Mouse (Mus musculus) MEL (cell line): ENCODE results near the gene Cox4i2. TPM values are rescaled to one million over a fixed set of nuclear protein-coding genes. Genes with fewer than 3 reads are reported as not detected.

Experiments used
- DNase-seq: peaks from one replicate; pipeline ENCODE4 v3.0.0; 2011; ENCODE audit warnings: low read depth, low spot score
- H3K27ac ChIP-seq: 2 replicates; pipeline ENCODE4 v1.5.1; 2012; ENCODE audit warnings: low read depth, mild to moderate bottlenecking, control low read depth, low read length, moderate library complexity; ENCODE audit not compliant: control insufficient read depth
- H3K27me3 ChIP-seq, 2 experiments: fragments of 150-350 bp in 1 of 2; sonication (generic) in 1 of 2; 2 replicates each; pipeline ENCODE4 v1.6.1; 2012; ENCODE audit warnings: low read length in 2 of 2, mild to moderate bottlenecking in 2 of 2, improper control_type of control experiment in 1 of 2, moderate library complexity in 1 of 2; ENCODE audit not compliant: insufficient read depth in 2 of 2, control insufficient read depth in 1 of 2
- H3K36me3 ChIP-seq, 2 experiments: 2 replicates each; pipeline ENCODE4 v1.6.1; 2012 to 2014; ENCODE audit warnings: low read length in 2 of 2, improper control_type of control experiment in 1 of 2, inconsistent platforms in 1 of 2, mild to moderate bottlenecking in 1 of 2; ENCODE audit not compliant: insufficient read depth in 2 of 2, control insufficient read depth in 1 of 2
- H3K4me1 ChIP-seq, 2 experiments: fragments of 150-350 bp in 1 of 2; sonication (generic) in 1 of 2; 2 replicates each; pipeline ENCODE4 v1.6.1; 2012; ENCODE audit warnings: low read length in 2 of 2, improper control_type of control experiment in 1 of 2, mild to moderate bottlenecking in 1 of 2; ENCODE audit not compliant: insufficient read depth in 2 of 2, control insufficient read depth in 1 of 2
- H3K4me3 ChIP-seq, 2 experiments: fragments of 150-350 bp in 1 of 2; sonication (generic) in 1 of 2; 2 replicates each; pipeline ENCODE4 v1.5.1; 2012; ENCODE audit warnings: low read depth in 2 of 2, low read length in 2 of 2, mild to moderate bottlenecking in 2 of 2, moderate library complexity in 2 of 2, control low read depth in 1 of 2, improper control_type of control experiment in 1 of 2; ENCODE audit not compliant: control insufficient read depth in 1 of 2, insufficient read depth in 1 of 2
- H3K79me2 ChIP-seq: 2 replicates; pipeline ENCODE4 v1.6.1; 2012; ENCODE audit warnings: mild to moderate bottlenecking, low read length, moderate library complexity; ENCODE audit not compliant: control insufficient read depth, poor library complexity, insufficient read depth
- H3K9ac ChIP-seq: 2 replicates; pipeline ENCODE4 v1.6.1; 2012; ENCODE audit warnings: low read depth, mild to moderate bottlenecking, control low read depth, low read length, moderate library complexity; ENCODE audit not compliant: control insufficient read depth, poor library complexity, severe bottlenecking
- H3K9me3 ChIP-seq: fragments of 150-350 bp; sonication (generic); replicated peaks from 2 replicates; pipeline ENCODE4 v1.6.1; 2012; ENCODE audit warnings: mild to moderate bottlenecking, low read length, improper control_type of control experiment, moderate library complexity; ENCODE audit not compliant: insufficient read depth
- CHD1 ChIP-seq: IDR thresholded peaks from 2 replicates; pipeline ENCODE4 v1.6.1; 2012; ENCODE audit warnings: low read depth, mild to moderate bottlenecking, inconsistent platforms, low read length, improper control_type of control experiment
- CHD2 ChIP-seq: IDR thresholded peaks from 2 replicates; pipeline ENCODE4 v1.6.1; 2011; ENCODE audit warnings: low read length, improper control_type of control experiment
- E2F4 ChIP-seq: IDR thresholded peaks from 2 replicates; pipeline ENCODE4 v1.6.1; 2011; ENCODE audit warnings: low read depth, low read length, improper control_type of control experiment, borderline replicate concordance
- EP300 ChIP-seq, 2 experiments: IDR thresholded peaks; 2 replicates each; pipeline ENCODE4 v1.6.1; 2011; ENCODE audit warnings: improper control_type of control experiment in 2 of 2, low read length in 2 of 2, low read depth in 1 of 2, mild to moderate bottlenecking in 1 of 2
- GATA1 ChIP-seq: IDR thresholded peaks from 2 replicates; pipeline ENCODE4 v1.6.1; 2011; ENCODE audit warnings: low read depth, low read length, improper control_type of control experiment
- HCFC1 ChIP-seq: IDR thresholded peaks from 2 replicates; pipeline ENCODE4 v1.6.1; 2012; ENCODE audit warnings: low read depth, mild to moderate bottlenecking, inconsistent platforms, low read length, improper control_type of control experiment, moderate library complexity
- KAT2A ChIP-seq: conservative IDR thresholded peaks from 2 replicates; pipeline ENCODE4 v1.6.1; 2012; ENCODE audit warnings: low read depth, low read length, improper control_type of control experiment, inconsistent platforms
- MAFK ChIP-seq: IDR thresholded peaks from 2 replicates; pipeline ENCODE4 v1.6.1; 2011; ENCODE audit warnings: low read depth, mild to moderate bottlenecking, low read length, improper control_type of control experiment, borderline replicate concordance
- MAX ChIP-seq: IDR thresholded peaks from 2 replicates; pipeline ENCODE4 v1.6.1; 2011; ENCODE audit warnings: low read length, improper control_type of control experiment
- MAZ ChIP-seq: IDR thresholded peaks from 2 replicates; pipeline ENCODE4 v1.6.1; 2012; ENCODE audit warnings: low read depth, mild to moderate bottlenecking, inconsistent platforms, low read length, improper control_type of control experiment
- MEF2A ChIP-seq: IDR thresholded peaks from 2 replicates; pipeline ENCODE4 v1.6.1; 2014; ENCODE audit warnings: low read depth, mild to moderate bottlenecking, inconsistent platforms, low read length, improper control_type of control experiment; ENCODE audit not compliant: poor library complexity, insufficient replicate concordance, severe bottlenecking; ENCODE audit errors: extremely low read depth
- MXI1 ChIP-seq: IDR thresholded peaks from 2 replicates; pipeline ENCODE4 v1.6.1; 2011; ENCODE audit warnings: mild to moderate bottlenecking, low read depth, low read length, improper control_type of control experiment
- MYB ChIP-seq: IDR thresholded peaks from 2 replicates; pipeline ENCODE4 v1.6.1; 2011; ENCODE audit warnings: mild to moderate bottlenecking, low read depth, low read length, improper control_type of control experiment
- MYC ChIP-seq: IDR thresholded peaks from 2 replicates; pipeline ENCODE4 v1.6.1; 2011; ENCODE audit warnings: low read depth, mild to moderate bottlenecking, low read length, improper control_type of control experiment, moderate library complexity
- NELFE ChIP-seq: IDR thresholded peaks from 2 replicates; pipeline ENCODE4 v1.6.1; 2011; ENCODE audit warnings: low read depth, low read length, improper control_type of control experiment
- POLR2A ChIP-seq, 2 experiments: IDR thresholded peaks; 2 replicates each; pipeline ENCODE4 v1.6.1; 2011 to 2012; ENCODE audit warnings: low read length in 2 of 2, mild to moderate bottlenecking in 2 of 2, control low read depth in 1 of 2, improper control_type of control experiment in 1 of 2, low read depth in 1 of 2, moderate library complexity in 1 of 2; ENCODE audit not compliant: control insufficient read depth in 1 of 2, insufficient read depth in 1 of 2, poor library complexity in 1 of 2
- POLR2AphosphoS2 ChIP-seq: IDR thresholded peaks from 2 replicates; pipeline ENCODE4 v1.6.1; 2011; ENCODE audit warnings: low read length, improper control_type of control experiment
- POLR2AphosphoS5 ChIP-seq: IDR thresholded peaks from 2 replicates; pipeline ENCODE4 v1.6.1; 2012; ENCODE audit warnings: low read depth, borderline replicate concordance, mild to moderate bottlenecking, inconsistent platforms, low read length, moderate library complexity, mixed read lengths
- RAD21 ChIP-seq: IDR thresholded peaks from 2 replicates; pipeline ENCODE4 v1.6.1; 2011; ENCODE audit warnings: mild to moderate bottlenecking, low read depth, low read length, improper control_type of control experiment
- RCOR1 ChIP-seq: IDR thresholded peaks from 2 replicates; pipeline ENCODE4 v1.6.1; 2012; ENCODE audit warnings: low read depth, mild to moderate bottlenecking, inconsistent platforms, low read length, improper control_type of control experiment
- SMC3 ChIP-seq: IDR thresholded peaks from 2 replicates; pipeline ENCODE4 v1.6.1; 2011; ENCODE audit warnings: low read depth, low read length, improper control_type of control experiment
- TAL1 ChIP-seq: IDR thresholded peaks from 2 replicates; pipeline ENCODE4 v1.6.1; 2012; ENCODE audit warnings: mild to moderate bottlenecking, inconsistent platforms, low read length, moderate library complexity, mixed read lengths
- TBP ChIP-seq: IDR thresholded peaks from 2 replicates; pipeline ENCODE4 v1.8.0; 2011; ENCODE audit warnings: low read depth, low read length, improper control_type of control experiment
- TCF12 ChIP-seq: IDR thresholded peaks from 2 replicates; pipeline ENCODE4 v1.6.1; 2014; ENCODE audit warnings: low read depth, mild to moderate bottlenecking, inconsistent platforms, low read length, improper control_type of control experiment, moderate library complexity
- UBTF ChIP-seq: IDR thresholded peaks from 2 replicates; pipeline ENCODE4 v1.6.1; 2012; ENCODE audit warnings: low read depth, mild to moderate bottlenecking, inconsistent platforms, low read length, improper control_type of control experiment, moderate library complexity, borderline replicate concordance; ENCODE audit not compliant: insufficient read depth
- USF1 ChIP-seq: IDR thresholded peaks from 2 replicates; pipeline ENCODE4 v1.6.1; 2014; ENCODE audit warnings: low read depth, mild to moderate bottlenecking, inconsistent platforms, low read length, improper control_type of control experiment, moderate library complexity
- ZKSCAN1 ChIP-seq: IDR thresholded peaks from 2 replicates; pipeline ENCODE4 v1.6.1; 2012; ENCODE audit warnings: low read depth, mild to moderate bottlenecking, inconsistent platforms, low read length, improper control_type of control experiment, moderate library complexity
- ZMIZ1 ChIP-seq: IDR thresholded peaks from 2 replicates; pipeline ENCODE4 v1.6.1; 2012; ENCODE audit warnings: low read depth, mild to moderate bottlenecking, inconsistent platforms, low read length, improper control_type of control experiment, moderate library complexity
- ZNF384 ChIP-seq: IDR thresholded peaks from 2 replicates; pipeline ENCODE4 v1.6.1; 2012; ENCODE audit warnings: low read depth, mild to moderate bottlenecking, inconsistent platforms, low read length, improper control_type of control experiment
- polyA plus RNA-seq, 2 experiments: library from polyadenylated mRNA; stranded (reverse) in 1 of 2; unstranded in 1 of 2; fragments of >175 nt in 1 of 2; fragments of >200 nt in 1 of 2; gene quantifications; 2 replicates each; pipeline versions ENCODE4 v1.2.1 to v1.2.4; 2012; ENCODE audit warnings: low replicate concordance in 2 of 2, low read depth in 1 of 2; ENCODE audit not compliant: insufficient read length in 2 of 2, insufficient read depth in 1 of 2, missing spikeins in 1 of 2
- total RNA-seq: library from RNA; depleted of rRNA; stranded (reverse); fragments of 300-350 nt; gene quantifications from 2 replicates; pipeline ENCODE4 v1.2.3, GENCODE M21; 2012

Cox4i2 gene
- total and polyA plus RNA-seq, 3 experiments = 0.17 TPM; not detected in 2

GRCm38 (mm10) chr2:152739031-152739841 lies 14.7 kb upstream of the Cox4i2 start (continued):
- TF ChIP-seq HCFC1 = peak; percentile 33; the same call in 1 of the 2 replicates
- peak; percentile 92 for TF ChIP-seq ZKSCAN1
- TF ChIP-seq GATA1 = no peak
- TF ChIP-seq MYB = no peak
- peak; percentile 95; the same call in 1 of the 2 replicates for TF ChIP-seq POLR2AphosphoS5
- TF ChIP-seq UBTF = no peak
- no peak for TF ChIP-seq POLR2AphosphoS2
- no peak; the same call in 1 of the 2 replicates for TF ChIP-seq MAX
- no peak for TF ChIP-seq MAFK
- TF ChIP-seq E2F4 = no peak
- TF ChIP-seq TBP = 0 out of 2 replicates have a peak, but pooled peaks have one; percentile 11
- no peak for TF ChIP-seq RAD21
- no peak for TF ChIP-seq USF1
- peak; percentile 10; the same call in 1 of the 2 replicates for TF ChIP-seq TAL1
- TF ChIP-seq KAT2A = no peak
- peak; percentile 51; the same call in 1 of the 2 replicates for TF ChIP-seq TCF12
- no peak for TF ChIP-seq CHD1
- TF ChIP-seq MYC = no peak; the same call in 1 of the 2 replicates
- TF ChIP-seq MXI1 = no peak; the same call in 1 of the 2 replicates
- TF ChIP-seq NELFE = peak; percentile 48; the same call in 1 of the 2 replicates
- no peak for TF ChIP-seq SMC3
- TF ChIP-seq POLR2A (IDR thresholded peaks at IDR 0.05; ENCODE audit: control insufficient read depth in 1 of 2, insufficient read depth in 1 of 2, low read depth in 1 of 2, low read length in 2 of 2, poor library complexity in 1 of 2) = no peak; a peak in 1 of 4 replicates
- TF ChIP-seq ZMIZ1 = no peak; the same call in 1 of the 2 replicates

- Histone ChIP-seq H3K27ac (peak overlapping the region; percentile 90), H3K27me3 (no peaks in the 10 kb centered on the region), H3K36me3 (peaks cover 0 to 29% of the 10 kb centered on the region in 2 experiments; a peak in 2 of 4 replicates), H3K9ac (peak overlapping the region; percentile 73), H3K4me3 (peak overlapping the region; percentile 36 to 50), H3K9me3 (no peaks in the 10 kb centered on the region), H3K4me1 (peaks cover 0 to 47% of the 10 kb centered on the region in 2 experiments; a peak in 3 of 4 replicates), H3K79me2 (peaks cover 18% of the 10 kb centered on the region)
- DNase-seq = peak; percentile 94
- TF ChIP-seq MEF2A (no peak), CHD2 (no peak), MAX (0 out of 2 replicates have a peak, but pooled peaks have one; percentile 9), ZNF384 (peak; percentile 82), MAZ (peak; percentile 91), USF1 (no peak), NELFE (no peak), ZKSCAN1 (no peak), MAFK (no peak), SMC3 (no peak), TCF12 (peak; percentile 82), MYC (peak; percentile 74; the same call in 1 of the 2 replicates), POLR2AphosphoS5 (no peak), RAD21 (no peak), MYB (no peak), KAT2A (no peak), RCOR1 (peak; percentile 78), POLR2A (IDR thresholded peaks at IDR 0.05; ENCODE audit: control insufficient read depth in 1 of 2, insufficient read depth in 1 of 2, low read depth in 1 of 2, low read length in 2 of 2, poor library complexity in 1 of 2) (peak in 1 of 2 experiments; percentile 63; a peak in 1 of 4 replicates), POLR2AphosphoS2 (0 out of 2 replicates have a peak, but pooled peaks have one; percentile 26), ZMIZ1 (0 out of 2 replicates have a peak, but pooled peaks have one; percentile 23), HCFC1 (peak; percentile 43; the same call in 1 of the 2 replicates), UBTF (no peak), EP300 (IDR thresholded peaks at IDR 0.05; ENCODE audit: low read depth in 1 of 2, low read length in 2 of 2) (peak; percentile 88 to 91)
Observed at GRCm38 (mm10) chr2:152739842-152740260, 14.1 kb upstream of the Cox4i2 start.
